Mouse (Mus musculus): Measurements from ENCODE around the gene Gm39566.

- TF ChIP-seq MYOG (IDR thresholded peaks at IDR 0.05; ENCODE audit: control insufficient read depth in 1 of 3, insufficient read depth in 1 of 3, insufficient read length in 2 of 3, low read depth in 2 of 3) (no peak), MYOD1 (IDR thresholded peaks at IDR 0.05; ENCODE audit: control insufficient read depth in 1 of 3, insufficient read length in 2 of 3, low read depth in 2 of 3) (no peak), POLR2A (IDR thresholded peaks at IDR 0.05; ENCODE audit: insufficient read length, low read depth) (no peak), MAX (IDR thresholded peaks at IDR 0.05; ENCODE audit: low read depth) (no peak), USF1 (IDR thresholded peaks at IDR 0.05; ENCODE audit: low read depth) (no peak), TCF3 (IDR thresholded peaks at IDR 0.05; ENCODE audit: insufficient read length, low read depth) (no peak), CEBPB (IDR thresholded peaks at IDR 0.05; ENCODE audit: insufficient read depth, poor library complexity, severe bottlenecking) (no peak), POLR2AphosphoS2 (IDR thresholded peaks at IDR 0.05; ENCODE audit: insufficient read length, low read depth) (no peak)
Measured at GRCm38 (mm10) chr11:69767625-69767909, 47.5 kb downstream of the Gm39566 start.
